Mouse (Mus musculus): ENCODE measurements at regions not wholly inside any gene's neighbourhood (a gene's known extent, or its start where the extent isn't known, plus 50 kb on each side); places are given as distances from the start of the nearest gene placed in this dataset.
A peak's percentile ranks its signal among the peaks of the same experiment; 100 is the strongest.
"Not testable (repeated sequence)": the region's sequence is repeated elsewhere in the genome, so short reads cannot be mapped to it uniquely, and the experiment has no call there.

- no peak for DNase-seq (ENCODE audit: extremely low spot score)
These were observed 116.8 kb upstream of the Mettl4 start for GRCm38 (mm10) chr17:94866630-94867029.

- peak; percentile 79 for DNase-seq (ENCODE audit: extremely low spot score)
These were observed 114.9 kb upstream of the Mettl4 start for GRCm38 (mm10) chr17:94864531-94865318.

GRCm38 (mm10) chr17:94854698-94855097, 104.9 kb upstream of the Mettl4 start:
- DNase-seq (ENCODE audit: extremely low spot score), result not testable (repeated sequence)

- peak; percentile 83 for DNase-seq (ENCODE audit: extremely low spot score)
These were observed 84.8 kb upstream of the Mettl4 start for GRCm38 (mm10) chr17:94834446-94835117.

- not testable (repeated sequence) for DNase-seq (ENCODE audit: extremely low spot score)
These were observed 84.2 kb upstream of the Mettl4 start for GRCm38 (mm10) chr17:94834067-94834445.

GRCm38 (mm10) chr17:94826415-94826814, 76.6 kb upstream of the Mettl4 start:
- DNase-seq (ENCODE audit: extremely low spot score), result not testable (repeated sequence)

GRCm38 (mm10) chr17:94808758-94809157, 58.9 kb upstream of the Mettl4 start:
- no peak for DNase-seq (ENCODE audit: extremely low spot score)

Data from embryo, embryonic 9.5 days (tissue).